Mouse (Mus musculus): ENCODE results near the gene Cldn12.

The Cldn12 gene

GRCm38 (mm10) chr5:5494269-5495005 is 20.3 kb downstream of the Cldn12 start:
- peak; percentile 46 for DNase-seq (ENCODE audit: low read depth, low spot score)

- DNase-seq (ENCODE audit: low read depth, low spot score) = no peak
These were observed 22.6 kb downstream of the Cldn12 start for GRCm38 (mm10) chr5:5492163-5492562.

- no peak for DNase-seq (ENCODE audit: low read depth, low spot score)
These were observed 28.7 kb downstream of the Cldn12 start for GRCm38 (mm10) chr5:5486071-5486470.

- DNase-seq (ENCODE audit: low read depth, low spot score) = no peak
These were observed 31.4 kb downstream of the Cldn12 start for GRCm38 (mm10) chr5:5483254-5483858.

- DNase-seq (ENCODE audit: low read depth, low spot score) = no peak
These were observed 33.1 kb downstream of the Cldn12 start for GRCm38 (mm10) chr5:5481662-5482061.

GRCm38 (mm10) chr5:5479043-5479442 is 35.7 kb downstream of the Cldn12 start, which contains the start of gene 1700015F17Rik:
Gene 1700015F17Rik, minus strand, starts transcription at chr5:5479143.
- DNase-seq (ENCODE audit: low read depth, low spot score) = no peak

- DNase-seq (ENCODE audit: low read depth, low spot score) = no peak
These were observed 38.6 kb downstream of the Cldn12 start for GRCm38 (mm10) chr5:5476133-5476532.

GRCm38 (mm10) chr5:5465256-5465655 is 49.5 kb downstream of the Cldn12 start:
- no peak for DNase-seq (ENCODE audit: low read depth, low spot score)
